Mouse (Mus musculus): ENCODE measurements around the gene Arhgef5. TPM values are rescaled to one million over a fixed set of nuclear protein-coding genes. Genes with fewer than 3 reads are reported as not detected.
A peak's percentile ranks its signal among the peaks of the same experiment; 100 is the strongest.

Arhgef5 gene
- polyA plus RNA-seq, 1 experiment from 2014 or later: 1.9 TPM

DNA sequence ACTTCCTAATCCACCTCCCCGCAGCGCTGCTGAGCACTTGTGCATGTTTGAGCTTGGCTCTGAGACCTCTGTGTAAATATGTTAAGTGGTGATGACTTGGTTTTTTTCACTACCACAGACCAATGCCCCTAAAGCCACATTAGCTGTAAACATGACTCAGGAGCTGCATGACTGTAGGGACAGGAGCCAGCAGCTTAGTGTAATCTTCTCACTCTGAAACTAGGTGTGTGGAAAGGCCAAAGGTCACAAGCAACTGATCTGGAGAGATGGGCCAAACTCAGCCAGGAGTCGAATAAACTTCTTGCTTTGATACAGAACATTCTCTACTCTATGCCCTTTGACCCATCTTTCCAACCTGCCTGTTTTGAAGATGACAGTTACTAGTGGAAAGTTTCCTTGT is 26.7 kb downstream of the Arhgef5 start:
- no peak for ATAC-seq (ENCODE audit: low FRiP score)
- Histone ChIP-seq H3K27ac (replicated peaks) (no peak overlapping the region), H3K4me3 (replicated peaks) (no peak overlapping the region), H3K36me3 (no peaks in the 10 kb centered on the region), H3K9me3 (replicated peaks) (no peaks in the 10 kb centered on the region), H3K4me2 (no peak overlapping the region), H3K27me3 (replicated peaks) (no peaks in the 10 kb centered on the region), H3K9ac (replicated peaks) (no peak overlapping the region), H3K4me1 (peaks cover 6% of the 10 kb centered on the region)
- WGBS: 82% methylated on average over 3 of the region's 3 CpGs

DNA sequence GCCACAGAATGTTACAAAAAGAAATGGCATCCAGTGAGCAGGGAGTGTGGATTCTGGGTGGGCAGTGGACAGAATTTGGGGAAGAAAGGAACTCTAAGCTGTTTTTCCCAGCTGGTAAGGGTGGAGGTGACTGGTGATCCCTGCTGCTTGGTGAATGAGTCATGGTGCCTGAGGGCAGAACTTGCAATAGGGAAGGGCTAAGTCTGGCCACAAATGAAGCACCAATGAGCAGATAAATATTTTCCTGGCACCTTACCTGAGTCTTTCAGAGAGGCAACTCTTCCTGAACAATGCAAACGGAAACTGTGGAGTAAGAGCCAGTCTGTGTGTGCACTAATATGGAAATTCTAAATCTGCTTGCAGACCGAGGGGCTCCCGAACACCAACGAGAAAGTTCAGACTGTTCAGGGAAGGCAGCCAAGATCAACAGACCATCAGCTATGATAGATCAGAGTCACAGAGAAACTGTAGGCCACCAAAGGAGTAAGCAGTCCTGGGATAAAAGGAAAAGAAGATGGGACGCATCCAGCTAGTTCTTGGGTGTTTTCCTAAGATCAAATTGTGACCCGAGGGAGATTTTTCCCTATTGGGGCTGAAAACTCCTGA is 27.2 kb downstream of the Arhgef5 start:
- Histone ChIP-seq H3K36me3 (no peaks in the 10 kb centered on the region), H3K9ac (replicated peaks) (no peak overlapping the region), H3K27ac (replicated peaks) (no peak overlapping the region), H3K4me1 (peaks cover 9% of the 10 kb centered on the region), H3K4me2 (no peak overlapping the region), H3K4me3 (replicated peaks) (no peak overlapping the region), H3K9me3 (replicated peaks) (no peaks in the 10 kb centered on the region), H3K27me3 (replicated peaks) (no peaks in the 10 kb centered on the region)
- WGBS: 82% methylated on average over 6 of the region's 6 CpGs
- ATAC-seq (ENCODE audit: low FRiP score): no peak

- peaks cover 9% of the 10 kb centered on the region for H3K4me1 ChIP-seq
- no peak overlapping the region for H3K27ac ChIP-seq (replicated peaks)
- no peaks in the 10 kb centered on the region for H3K36me3 ChIP-seq
- no peak overlapping the region for H3K9ac ChIP-seq (replicated peaks)
- no peak overlapping the region for H3K4me3 ChIP-seq (replicated peaks)
- H3K9me3 ChIP-seq (replicated peaks): no peaks in the 10 kb centered on the region
- H3K27me3 ChIP-seq (replicated peaks): no peaks in the 10 kb centered on the region
- whole genome bisulfite sequencing: 74% methylated on average over 7 of the region's 7 CpGs
- ATAC-seq (ENCODE audit: low FRiP score): no peak
- no peak overlapping the region for H3K4me2 ChIP-seq
Observed at GRCm38 (mm10) chr6:43293175-43293574, 27.8 kb downstream of the Arhgef5 start.

GRCm38 (mm10) chr6:43295908-43296307 is 30.5 kb downstream of the Arhgef5 start:
- Histone ChIP-seq H3K9me3 (replicated peaks) (no peaks in the 10 kb centered on the region), H3K4me3 (replicated peaks) (no peak overlapping the region), H3K27me3 (replicated peaks) (no peaks in the 10 kb centered on the region), H3K27ac (replicated peaks) (no peak overlapping the region), H3K4me1 (peaks cover 9% of the 10 kb centered on the region), H3K9ac (replicated peaks) (no peak overlapping the region), H3K36me3 (no peaks in the 10 kb centered on the region), H3K4me2 (no peak overlapping the region)
- ATAC-seq (ENCODE audit: low FRiP score): no peak
- 59% methylated on average over 5 of the region's 5 CpGs for WGBS

- Histone ChIP-seq H3K4me3 (replicated peaks) (no peak overlapping the region), H3K9ac (replicated peaks) (no peak overlapping the region), H3K4me2 (peak overlapping the region; percentile 26; the same call in 1 of the 2 replicates), H3K27ac (replicated peaks) (no peak overlapping the region), H3K27me3 (replicated peaks) (no peaks in the 10 kb centered on the region), H3K4me1 (peaks cover 9% of the 10 kb centered on the region), H3K36me3 (no peaks in the 10 kb centered on the region), H3K9me3 (replicated peaks) (no peaks in the 10 kb centered on the region)
- ATAC-seq (ENCODE audit: low FRiP score): peak; percentile 80; the same call in 1 of the 2 replicates
- 37% methylated on average over 7 of the region's 7 CpGs for WGBS
Observed at GRCm38 (mm10) chr6:43296798-43297507, 31.6 kb downstream of the Arhgef5 start.

GRCm38 (mm10) chr6:43297508-43297850 is 32.1 kb downstream of the Arhgef5 start:
- no peak overlapping the region for H3K27ac ChIP-seq (replicated peaks)
- 13% methylated on average over 2 of the region's 2 CpGs for WGBS
- ATAC-seq (ENCODE audit: low FRiP score): peak; percentile 76; the same call in 1 of the 2 replicates
- no peaks in the 10 kb centered on the region for H3K36me3 ChIP-seq
- H3K9me3 ChIP-seq (replicated peaks): no peaks in the 10 kb centered on the region
- H3K4me3 ChIP-seq (replicated peaks): no peak overlapping the region
- H3K9ac ChIP-seq (replicated peaks): no peak overlapping the region
- H3K4me1 ChIP-seq: peaks cover 9% of the 10 kb centered on the region
- H3K27me3 ChIP-seq (replicated peaks): no peaks in the 10 kb centered on the region
- H3K4me2 ChIP-seq: no peak overlapping the region

GRCm38 (mm10) chr6:43309454-43309853 is 44.1 kb downstream of the Arhgef5 start, which contains the start of gene Nobox:
Nobox (minus strand) TSS chr6:43309554.
- WGBS: 74% methylated on average over 16 of the region's 16 CpGs
- Histone ChIP-seq H3K4me3 (replicated peaks) (no peak within 1 kb of the TSS), H3K9me3 (replicated peaks) (no peaks in the 10 kb centered on the region), H3K27me3 (replicated peaks) (no peaks in the 10 kb centered on the region), H3K4me2 (no peak within 1 kb of the TSS), H3K4me1 (no peaks in the 10 kb centered on the region), H3K9ac (replicated peaks) (no peak within 1 kb of the TSS), H3K27ac (replicated peaks) (no peak within 1 kb of the TSS), H3K36me3 (no peaks in the 10 kb centered on the region)
- ATAC-seq (ENCODE audit: low FRiP score): no peak

DNA sequence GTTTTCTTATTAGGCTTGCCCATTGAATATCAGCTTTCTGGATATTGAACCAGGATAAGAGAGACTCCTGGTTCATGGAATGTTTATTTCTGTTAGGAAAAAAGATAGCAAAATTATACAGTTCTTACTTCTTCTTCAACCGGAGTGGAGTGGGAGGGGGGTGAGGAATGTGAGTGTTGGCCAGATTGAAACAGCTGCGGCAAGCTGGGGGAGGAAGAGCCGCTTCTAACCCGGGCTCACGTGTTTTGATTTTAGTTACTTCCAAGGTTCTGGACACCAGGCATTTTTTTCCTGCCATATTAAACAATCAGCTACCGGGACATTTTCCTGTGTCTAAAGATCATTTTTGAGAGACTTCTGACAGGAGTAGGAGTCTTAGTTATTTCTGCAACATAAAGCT is 44.7 kb downstream of the Arhgef5 start:
- WGBS: 82% methylated on average over 6 of the region's 6 CpGs
- Histone ChIP-seq H3K27ac (replicated peaks) (no peak overlapping the region), H3K27me3 (replicated peaks) (no peaks in the 10 kb centered on the region), H3K9ac (replicated peaks) (no peak overlapping the region), H3K9me3 (replicated peaks) (no peaks in the 10 kb centered on the region), H3K4me1 (no peaks in the 10 kb centered on the region), H3K4me3 (replicated peaks) (no peak overlapping the region), H3K4me2 (no peak overlapping the region), H3K36me3 (no peaks in the 10 kb centered on the region)
- no peak for ATAC-seq (ENCODE audit: low FRiP score)

- no peak overlapping the region for H3K9ac ChIP-seq (replicated peaks)
- ATAC-seq (ENCODE audit: low FRiP score): no peak
- no peaks in the 10 kb centered on the region for H3K27me3 ChIP-seq (replicated peaks)
- H3K4me2 ChIP-seq: no peak overlapping the region
- H3K36me3 ChIP-seq: no peaks in the 10 kb centered on the region
- H3K4me3 ChIP-seq (replicated peaks): no peak overlapping the region
- no peaks in the 10 kb centered on the region for H3K4me1 ChIP-seq
- no peak overlapping the region for H3K27ac ChIP-seq (replicated peaks)
- no peaks in the 10 kb centered on the region for H3K9me3 ChIP-seq (replicated peaks)
Observed at GRCm38 (mm10) chr6:43312546-43312945, 47.2 kb downstream of the Arhgef5 start.

GRCm38 (mm10) chr6:43312961-43313656 is 47.7 kb downstream of the Arhgef5 start:
- Histone ChIP-seq H3K4me2 (no peak overlapping the region), H3K27me3 (replicated peaks) (no peaks in the 10 kb centered on the region), H3K36me3 (no peaks in the 10 kb centered on the region), H3K9ac (replicated peaks) (no peak overlapping the region), H3K4me1 (no peaks in the 10 kb centered on the region), H3K27ac (replicated peaks) (no peak overlapping the region), H3K9me3 (replicated peaks) (no peaks in the 10 kb centered on the region), H3K4me3 (replicated peaks) (no peak overlapping the region)
- 41% methylated on average over 8 of the region's 8 CpGs for WGBS
- peak; percentile 38; the same call in 1 of the 2 replicates for ATAC-seq (ENCODE audit: low FRiP score)

DNA sequence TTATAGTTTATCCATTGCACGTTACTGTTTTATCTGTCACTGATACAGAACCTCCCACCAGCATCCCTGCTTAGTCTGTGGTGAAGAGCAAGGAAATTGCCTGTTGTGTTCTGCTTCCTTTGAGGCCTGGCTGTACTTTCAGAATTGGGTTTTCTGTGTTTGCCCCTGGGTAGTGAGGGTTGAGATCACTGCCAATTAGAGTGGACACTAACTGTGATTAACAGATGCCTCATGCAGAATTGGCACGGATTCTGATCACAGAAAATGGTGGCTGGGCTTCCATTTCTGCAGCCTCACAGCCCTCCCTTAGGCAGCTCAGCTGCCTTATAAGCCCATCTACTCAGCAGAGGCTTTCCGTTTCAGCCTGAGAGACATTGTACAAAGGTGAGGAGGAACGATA is 68.1 kb downstream of the Arhgef5 start:
- Histone ChIP-seq H3K9me3 (replicated peaks) (no peaks in the 10 kb centered on the region), H3K4me1 (0 out of 2 replicates have a peak, but pooled peaks cover 8% of the 10 kb centered on the region), H3K27me3 (replicated peaks) (no peaks in the 10 kb centered on the region), H3K9ac (replicated peaks) (no peak overlapping the region), H3K27ac (replicated peaks) (no peak overlapping the region), H3K4me3 (replicated peaks) (no peak overlapping the region), H3K36me3 (no peaks in the 10 kb centered on the region), H3K4me2 (no peak overlapping the region)
- no peak; the same call in 1 of the 2 replicates for ATAC-seq (ENCODE audit: low FRiP score)
- WGBS: 62% methylated on average over 4 of the region's 4 CpGs

Data from neural tube, embryonic 15.5 days (tissue).